Mouse (Mus musculus) heart, postnatal 0 days (tissue): ENCODE data around the gene Rnf208.

Experiments
- CTCF ChIP-seq: IDR thresholded peaks from 2 replicates; pipeline ENCODE4 v1.5.1; 2016; ENCODE audit warnings: antibody characterized with exemption, control low read depth, low read depth
- EP300 ChIP-seq: IDR thresholded peaks from 2 replicates; pipeline ENCODE4 v1.6.1; 2016; ENCODE audit warnings: antibody characterized with exemption, low read depth

DNA sequence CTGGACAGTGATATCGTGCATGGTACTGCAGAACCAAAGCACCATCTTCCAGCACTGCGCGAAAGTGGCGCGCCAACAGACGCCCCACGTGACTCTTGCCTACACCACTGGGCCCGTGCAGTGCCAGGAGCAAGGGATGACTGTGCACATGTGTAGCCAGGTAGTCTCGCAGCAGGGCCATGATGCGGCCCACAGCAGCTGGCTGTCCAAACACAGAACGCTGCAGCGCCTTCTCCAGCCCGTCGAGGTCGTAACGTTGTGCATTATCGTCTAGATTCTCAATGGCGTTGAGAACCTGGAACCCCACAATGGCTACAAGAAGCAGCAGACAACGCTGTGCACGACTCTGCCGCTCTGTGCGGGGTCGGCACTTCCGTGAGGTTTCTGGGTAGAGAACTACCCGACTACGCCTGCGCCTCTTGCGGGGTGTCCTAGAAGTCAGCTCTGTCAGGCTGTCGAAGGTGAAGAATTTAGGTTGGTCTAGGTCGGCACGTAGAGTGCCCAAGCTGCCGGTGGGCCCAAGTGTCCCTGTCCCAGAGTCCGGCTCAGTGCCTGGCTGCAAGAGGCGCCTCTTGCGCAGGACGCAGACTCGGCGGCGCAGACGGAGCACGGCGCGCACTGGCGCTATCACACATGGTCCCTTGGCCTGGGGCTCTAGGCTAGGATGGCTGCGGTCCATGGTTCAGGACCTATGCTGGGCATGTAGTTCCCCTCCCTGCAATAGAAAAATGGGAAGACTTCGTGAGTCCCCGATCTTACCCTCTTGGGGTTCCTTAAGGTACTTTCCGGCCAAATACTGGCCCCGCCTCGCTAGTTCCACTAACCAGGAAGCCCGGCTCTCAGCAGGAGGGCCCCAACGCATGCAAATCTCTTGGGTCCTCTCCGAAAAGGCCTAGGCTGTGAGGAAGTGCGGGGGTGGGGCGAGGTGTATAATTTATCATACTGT, 46.6 kb upstream of the Rnf208 start:
- TF ChIP-seq EP300 = no peak
- no peak for TF ChIP-seq CTCF
